Mouse (Mus musculus) midbrain, postnatal 0 days (tissue): ENCODE measurements around the gene Ankrd23. TPM values are rescaled to one million over a fixed set of nuclear protein-coding genes. Genes with fewer than 3 reads are reported as not detected.

Experiments
- ATAC-seq: fragments of 200-750 bp; cut with Nextera tagmentation; 2 replicates; pipeline ENCODE4 v1.8.0; 2017; ENCODE audit warnings: moderate number of reproducible peaks, mild to moderate bottlenecking, moderate TSS enrichment, moderate library complexity; ENCODE audit not compliant: low FRiP score
- DNase-seq: peaks from one replicate; pipeline ENCODE4 v3.0.0-alpha.2; 2015; ENCODE audit warnings: low spot score
- H3K27ac ChIP-seq: fragments of 300-500 bp; sonication (generic); 2 replicates; pipeline ENCODE4 v1.5.1; 2014; ENCODE audit warnings: low read depth, mild to moderate bottlenecking, low read length, mixed read lengths
- H3K27me3 ChIP-seq: fragments of 300-500 bp; sonication (generic); 2 replicates; pipeline ENCODE4 v1.6.1; 2014; ENCODE audit warnings: low read length, control low read depth, mixed read lengths; ENCODE audit not compliant: insufficient read depth
- H3K36me3 ChIP-seq: fragments of 300-500 bp; sonication (generic); 2 replicates; pipeline ENCODE4 v1.6.1; 2014; ENCODE audit warnings: low read length, control low read depth, mixed read lengths; ENCODE audit not compliant: insufficient read depth
- H3K4me1 ChIP-seq: fragments of 300-500 bp; sonication (generic); 2 replicates; pipeline ENCODE4 v1.6.1; 2014; ENCODE audit warnings: mild to moderate bottlenecking, control low read depth, antibody characterized with exemption, low read length, mixed read lengths; ENCODE audit not compliant: insufficient read depth
- H3K4me2 ChIP-seq: fragments of 300-500 bp; sonication (generic); 2 replicates; pipeline ENCODE4 v1.6.1; 2014; ENCODE audit warnings: low read depth, mild to moderate bottlenecking, low read length, mixed read lengths; ENCODE audit not compliant: poor library complexity, severe bottlenecking
- H3K4me3 ChIP-seq: fragments of 300-500 bp; sonication (generic); 2 replicates; pipeline ENCODE4 v1.5.1; 2014; ENCODE audit warnings: low read depth, mild to moderate bottlenecking, low read length, moderate library complexity
- H3K9ac ChIP-seq: fragments of 300-500 bp; sonication (generic); replicated peaks from 2 replicates; pipeline ENCODE4 v1.6.1; 2014; ENCODE audit warnings: mild to moderate bottlenecking, low read length, moderate library complexity, mixed read lengths; ENCODE audit not compliant: poor library complexity, severe bottlenecking
- H3K9me3 ChIP-seq: fragments of 300-500 bp; sonication (generic); 2 replicates; pipeline ENCODE4 v1.6.1; 2016; ENCODE audit warnings: low read length, control low read depth
- CTCF ChIP-seq: IDR thresholded peaks from 2 replicates; pipeline ENCODE4 v1.5.1; 2016; ENCODE audit warnings: antibody characterized with exemption, mild to moderate bottlenecking
- WGBS: fragments of 180-500 bp; shearing (Covaris S2); extraction: QIAGEN DNeasy Blood & Tissue Kit; methylation state at CpG from one replicate; pipeline ENCODE4 v1.1.7; 2014; 5-methylcytosine and 5-hydroxymethylcytosine counted together
- polyA plus RNA-seq: library from polyadenylated mRNA; unstranded; fragments of >200 nt; fragmentation: Nextera tagmentation; extraction: Ambion mirVana; gene quantifications from 2 replicates; pipeline ENCODE4 v1.2.1, GENCODE M21; 2015
- total RNA-seq: library from RNA; depleted of rRNA; stranded (reverse); fragments of >200 nt; gene quantifications from 2 replicates; pipeline ENCODE4 v1.2.3, GENCODE M21; 2014

Gene Ankrd23
- total and polyA plus RNA-seq, 2 experiments from 2014 or later = 11.6 to 14.8 TPM

GRCm38 (mm10) chr1:36545382-36545781 is 8.7 kb upstream of the Ankrd23 start:
- TF ChIP-seq CTCF = no peak
- no peak for ATAC-seq
- H3K9me3 ChIP-seq = no peaks in the 10 kb centered on the region
- no peak overlapping the region for H3K27ac ChIP-seq
- 87% methylated on average over 2 of the region's 2 CpGs for WGBS
- no peak for DNase-seq
- peaks cover 4% of the 10 kb centered on the region; the same call in 1 of the 2 replicates for H3K4me1 ChIP-seq
- peaks cover 37% of the 10 kb centered on the region for H3K36me3 ChIP-seq
- no peak overlapping the region for H3K4me2 ChIP-seq
- no peak overlapping the region for H3K9ac ChIP-seq
- no peaks in the 10 kb centered on the region for H3K27me3 ChIP-seq
- H3K4me3 ChIP-seq = no peak overlapping the region

- no peak overlapping the region for H3K9ac ChIP-seq
- no peak overlapping the region for H3K4me2 ChIP-seq
- no peak for ATAC-seq
- H3K36me3 ChIP-seq = peaks cover 36% of the 10 kb centered on the region
- no peak for TF ChIP-seq CTCF
- H3K27ac ChIP-seq = no peak overlapping the region
- H3K27me3 ChIP-seq = no peaks in the 10 kb centered on the region
- no peaks in the 10 kb centered on the region for H3K9me3 ChIP-seq
- no peak overlapping the region for H3K4me3 ChIP-seq
- DNase-seq = no peak
- peaks cover 4% of the 10 kb centered on the region; the same call in 1 of the 2 replicates for H3K4me1 ChIP-seq
- 91% methylated on average over 9 of the region's 9 CpGs for WGBS
These were observed 6.2 kb upstream of the Ankrd23 start for GRCm38 (mm10) chr1:36542925-36543324.

GRCm38 (mm10) chr1:36541844-36542243 is 5.2 kb upstream of the Ankrd23 start:
- Histone ChIP-seq H3K4me2 (no peak overlapping the region), H3K9me3 (no peaks in the 10 kb centered on the region), H3K27ac (no peak overlapping the region), H3K36me3 (peaks cover 40% of the 10 kb centered on the region), H3K4me3 (no peak overlapping the region), H3K9ac (no peak overlapping the region), H3K4me1 (peaks cover 4% of the 10 kb centered on the region; the same call in 1 of the 2 replicates), H3K27me3 (no peaks in the 10 kb centered on the region)
- WGBS = 94% methylated on average over 16 of the region's 16 CpGs
- DNase-seq (no peak), ATAC-seq (no peak)
- no peak for TF ChIP-seq CTCF

- Histone ChIP-seq H3K27ac (no peak overlapping the region), H3K36me3 (peaks cover 40% of the 10 kb centered on the region), H3K4me2 (no peak overlapping the region), H3K9ac (no peak overlapping the region), H3K4me1 (no peaks in the 10 kb centered on the region; the same call in 1 of the 2 replicates), H3K27me3 (no peaks in the 10 kb centered on the region), H3K9me3 (no peaks in the 10 kb centered on the region), H3K4me3 (no peak overlapping the region)
- ATAC-seq (no peak), DNase-seq (no peak)
- 95% methylated on average over 12 of the region's 12 CpGs for WGBS
- TF ChIP-seq CTCF = no peak
These were observed 4.1 kb upstream of the Ankrd23 start for GRCm38 (mm10) chr1:36540807-36541206.

DNA sequence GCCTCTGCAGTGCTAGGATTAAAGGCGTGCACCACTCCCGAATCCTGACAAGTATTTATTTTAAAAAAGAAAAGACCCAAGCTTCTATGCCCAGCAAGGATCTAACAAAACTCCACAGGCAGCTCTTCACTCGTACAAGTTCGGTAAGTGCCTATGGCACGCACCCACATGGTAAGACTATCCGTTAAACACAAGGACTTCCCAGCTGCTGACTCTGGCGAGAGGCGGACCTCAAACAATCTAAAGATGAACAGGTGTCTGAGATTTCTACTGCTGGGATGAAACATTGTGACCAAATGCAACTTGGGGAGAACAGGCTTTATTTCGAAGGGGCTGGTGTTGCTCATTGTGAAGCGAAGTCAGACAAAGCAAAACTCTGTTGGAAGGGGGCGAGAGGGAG is 3.4 kb upstream of the Ankrd23 start:
- H3K27me3 ChIP-seq = no peaks in the 10 kb centered on the region

DNA sequence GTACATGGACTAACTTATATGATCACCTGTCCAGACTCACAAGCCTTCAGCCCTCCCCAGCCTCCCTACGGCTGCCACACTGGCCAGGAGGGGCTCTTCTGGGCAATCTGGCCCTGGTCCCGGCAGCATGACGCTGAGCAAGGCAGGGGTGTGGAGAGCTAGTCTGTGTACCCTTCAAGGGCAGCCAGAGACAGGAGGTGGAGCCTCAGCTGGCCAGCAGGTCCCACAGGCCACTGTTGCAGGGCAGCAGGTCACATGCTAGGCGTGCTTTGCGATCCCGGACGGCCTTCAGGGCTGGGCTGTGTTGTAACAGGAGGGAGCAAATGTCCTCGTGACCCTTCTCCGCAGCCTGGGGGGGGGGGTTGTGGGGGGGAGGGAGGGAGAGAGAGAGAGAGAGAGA is 2.5 kb upstream of the Ankrd23 start, which contains the start of gene Gm42417:
Gm42417 (minus strand) TSS at position 244 of the 400 bp plus-strand sequence.
- Histone ChIP-seq H3K27me3 (no peaks in the 10 kb centered on the region), H3K4me3 (no peak within 1 kb of the TSS), H3K4me1 (no peaks in the 10 kb centered on the region), H3K36me3 (peaks cover 40% of the 10 kb centered on the region), H3K9me3 (no peaks in the 10 kb centered on the region), H3K9ac (no peak within 1 kb of the TSS), H3K4me2 (no peak within 1 kb of the TSS), H3K27ac (no peak within 1 kb of the TSS)
- ATAC-seq (no peak), DNase-seq (no peak)
- no peak for TF ChIP-seq CTCF
- 66% methylated on average over 9 of the region's 9 CpGs for WGBS

More for the DNA sequence above, 3.4 kb upstream of the Ankrd23 start:
- Histone ChIP-seq H3K9me3 (no peaks in the 10 kb centered on the region), H3K4me2 (no peak overlapping the region), H3K4me3 (no peak overlapping the region), H3K36me3 (peaks cover 40% of the 10 kb centered on the region), H3K9ac (no peak overlapping the region), H3K4me1 (no peaks in the 10 kb centered on the region), H3K27ac (no peak overlapping the region)
- no peak for TF ChIP-seq CTCF
- WGBS = 92% methylated on average over 11 of the region's 11 CpGs
- no peak for DNase-seq
- ATAC-seq = no peak
